ENCODE assay signal across 18 mouse cellular contexts in the genomic region with DNA sequence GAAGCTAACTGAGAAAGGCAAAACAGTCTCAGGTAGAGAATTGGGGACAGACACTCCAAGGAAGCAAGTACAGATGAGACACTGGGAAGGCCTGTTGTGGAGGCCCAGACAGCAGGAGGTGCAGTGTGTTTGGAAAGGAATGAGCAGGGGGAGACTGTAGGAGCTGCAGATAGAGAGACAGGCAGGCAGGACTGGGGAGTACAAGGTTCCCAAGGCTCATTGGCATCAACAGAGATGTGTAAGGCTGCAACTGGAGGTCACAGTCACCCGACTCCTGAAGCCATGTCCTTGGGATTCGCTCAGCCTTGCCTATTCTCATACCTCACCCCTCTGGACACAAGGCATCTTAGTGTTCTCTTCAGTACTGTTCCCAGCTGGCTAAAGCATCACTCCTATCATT.
"Had no signal": no experiment of that assay in that cellular context is flagged by ENCODE, and none has a peak within 500 bp of the region (broad histone marks: within the 10 kb centered on the region; RNA-seq: fewer than 3 reads in every experiment).

No protein-coding gene starts in this region.

- H3K27me3 ChIP-seq: liver, embryonic 15.5 days; lung, embryonic 15.5 days; midbrain, embryonic 13.5 days; midbrain, embryonic 15.5 days; neural tube, embryonic 13.5 days; stomach, embryonic 15.5 days had no signal

- H3K4me3 ChIP-seq: liver, embryonic 15.5 days; lung, embryonic 15.5 days; midbrain, embryonic 13.5 days; midbrain, embryonic 15.5 days; neural tube, embryonic 13.5 days; stomach, embryonic 15.5 days had no signal

- H3K9ac ChIP-seq: liver, embryonic 15.5 days; liver, postnatal 0 days; lung, embryonic 15.5 days; midbrain, embryonic 13.5 days; midbrain, embryonic 15.5 days; neural tube, embryonic 13.5 days; stomach, embryonic 15.5 days had no signal

- H3K9me3 ChIP-seq: liver, embryonic 15.5 days; lung, embryonic 15.5 days; megakaryocyte, embryonic 14.5 days; midbrain, embryonic 13.5 days; midbrain, embryonic 15.5 days; neural tube, embryonic 13.5 days; stomach, embryonic 15.5 days had no signal

- DNase-seq: liver, postnatal 0 days; lung, adult 2 months; lung, postnatal 14 days; lung, postnatal 36 days; right cerebral cortex, postnatal 14 days; thymus, adult 2 months; thymus, postnatal 25 days; thymus, postnatal 4 days had no signal

- H3K4me2 ChIP-seq: liver, embryonic 15.5 days; lung, embryonic 15.5 days; midbrain, embryonic 11.5 days; midbrain, embryonic 13.5 days; midbrain, embryonic 15.5 days; neural tube, embryonic 13.5 days; stomach, embryonic 15.5 days had no signal

- ATAC-seq: liver, postnatal 0 days; midbrain, embryonic 13.5 days; midbrain, embryonic 15.5 days had no signal

- H3K27ac ChIP-seq: liver, embryonic 15.5 days; lung, embryonic 15.5 days; macrophage; midbrain, embryonic 13.5 days; midbrain, embryonic 15.5 days; neural tube, embryonic 13.5 days; stomach, embryonic 15.5 days; stomach, postnatal 0 days had no signal

- H3K4me1 ChIP-seq: liver, embryonic 15.5 days; stomach, embryonic 15.5 days had no signal

- H3K36me3 ChIP-seq: liver, embryonic 15.5 days; lung, embryonic 15.5 days; midbrain, embryonic 13.5 days; midbrain, embryonic 15.5 days; neural tube, embryonic 13.5 days; stomach, embryonic 15.5 days had no signal
